Mouse (Mus musculus): ENCODE measurements around the gene Agbl4. TPM values are rescaled to one million over a fixed set of nuclear protein-coding genes. Genes with fewer than 3 reads are reported as not detected.

Agbl4 gene
- total RNA-seq, 2 experiments from 2014 or later: 22.3 to 22.7 TPM

DNA sequence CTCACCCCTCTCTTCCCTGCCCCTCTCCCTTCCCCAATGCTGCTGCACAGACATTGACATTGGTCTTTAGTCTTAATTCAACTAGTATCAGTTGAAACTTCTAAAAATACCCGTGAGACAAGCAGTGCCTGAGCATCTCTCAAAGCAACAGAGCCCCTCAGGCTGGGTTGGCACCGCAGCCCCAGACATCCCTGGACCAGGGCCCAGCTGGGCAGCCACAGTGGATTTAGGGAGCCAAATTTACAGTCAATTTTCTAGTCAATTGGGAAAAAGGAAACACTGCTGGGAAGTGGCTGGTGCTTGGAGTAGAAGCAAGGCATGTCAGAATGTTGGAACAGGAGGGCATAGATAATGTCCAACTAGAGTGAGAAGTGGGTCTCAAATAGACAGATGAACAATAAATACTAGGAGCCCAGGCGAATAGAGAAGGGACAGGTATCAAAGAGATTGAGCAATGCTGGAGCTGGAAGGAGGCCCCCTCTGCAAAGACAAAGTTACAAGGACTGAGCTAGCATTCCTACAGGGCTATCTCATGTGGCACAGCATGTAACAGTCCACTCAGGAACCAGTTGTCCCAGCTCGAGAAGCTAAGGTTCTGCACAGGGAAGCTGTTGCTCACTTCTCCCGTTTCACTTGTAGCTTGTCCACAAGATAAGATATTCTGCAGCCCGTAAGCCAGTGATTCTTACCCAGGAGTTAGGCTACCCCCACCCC is 1247.8 kb downstream of the Agbl4 start:
- DNase-seq (ENCODE audit: low spot score in 2 of 2): no peak

DNA sequence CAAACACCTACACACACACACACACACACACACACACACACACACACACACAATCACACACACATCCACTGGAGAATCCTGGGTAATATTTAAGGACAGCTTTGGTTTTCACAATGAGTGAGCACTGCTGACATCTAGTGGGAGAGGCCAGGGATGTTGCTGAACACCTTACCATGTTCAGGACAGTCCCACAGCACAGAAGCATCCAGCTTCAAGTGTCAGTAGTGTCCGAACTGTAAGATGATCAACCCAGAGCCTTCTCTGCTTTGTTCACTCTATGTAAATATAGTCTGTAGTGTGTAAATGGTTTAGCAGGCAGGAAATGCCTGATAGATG is 1248.3 kb downstream of the Agbl4 start:
- peak; percentile 39 to 46 for DNase-seq (ENCODE audit: low spot score in 2 of 2)

DNA sequence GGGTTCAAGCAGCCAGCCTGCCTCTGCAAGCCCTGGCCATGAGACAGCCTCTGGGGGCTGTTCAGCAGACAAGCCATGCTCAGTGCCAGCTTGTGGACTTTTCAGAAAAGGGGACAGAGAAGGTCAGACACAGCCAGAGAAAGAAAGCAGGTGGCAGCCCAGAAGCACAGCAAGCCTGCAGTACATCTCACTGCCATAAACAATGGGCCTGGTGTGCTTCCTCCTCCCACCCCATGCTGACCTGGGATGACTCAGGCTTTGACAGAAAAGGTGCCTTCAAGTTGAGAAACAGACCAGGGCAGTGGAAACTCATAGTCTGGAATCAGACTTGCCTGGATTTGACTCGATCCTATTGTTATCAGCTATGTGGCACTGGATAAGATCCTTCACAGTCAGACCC is 1256.0 kb downstream of the Agbl4 start:
- DNase-seq (ENCODE audit: low spot score in 2 of 2): no peak

DNA sequence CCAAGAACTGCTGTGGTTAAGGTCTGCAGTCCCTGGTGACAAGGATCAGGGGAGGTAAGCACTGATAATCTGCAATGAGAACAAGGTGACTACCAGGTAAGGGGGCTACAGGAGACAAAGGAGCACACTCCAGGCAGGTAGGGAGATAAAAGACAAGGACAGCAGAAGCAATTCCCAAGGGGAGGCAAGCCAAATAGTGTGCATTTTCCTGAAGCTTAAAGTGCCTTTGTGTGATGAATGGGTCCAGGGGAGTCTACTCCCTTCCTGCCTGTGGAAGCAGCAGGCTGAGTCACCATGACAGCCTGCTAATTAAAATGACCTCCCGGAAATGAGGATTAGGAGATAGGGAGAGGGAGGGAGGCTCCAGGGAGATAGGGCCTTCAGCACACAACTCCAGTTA is 1266.3 kb downstream of the Agbl4 start:
- no peak for DNase-seq (ENCODE audit: low spot score in 2 of 2)

DNA sequence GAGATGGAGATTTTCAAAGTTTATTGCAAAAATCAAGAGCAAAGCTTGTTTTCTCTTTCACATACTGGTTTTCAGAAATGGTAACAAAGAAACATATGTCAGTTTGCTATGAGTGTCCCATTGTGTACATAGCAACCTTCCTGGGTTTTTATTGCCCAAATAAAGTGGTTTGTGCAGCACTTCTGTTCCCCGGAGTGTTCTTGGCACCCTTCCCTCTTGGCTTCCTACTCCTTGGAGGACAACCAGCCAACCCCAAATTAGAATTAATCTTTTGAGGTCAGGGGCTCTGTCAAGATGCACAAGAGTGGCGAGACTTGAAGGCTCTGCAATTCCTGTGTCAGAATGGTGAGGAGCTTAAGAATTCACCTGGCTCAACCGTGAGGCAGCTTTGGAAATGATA is 1266.7 kb downstream of the Agbl4 start:
- DNase-seq (ENCODE audit: low spot score in 2 of 2): peak; percentile 13 to 21

DNA sequence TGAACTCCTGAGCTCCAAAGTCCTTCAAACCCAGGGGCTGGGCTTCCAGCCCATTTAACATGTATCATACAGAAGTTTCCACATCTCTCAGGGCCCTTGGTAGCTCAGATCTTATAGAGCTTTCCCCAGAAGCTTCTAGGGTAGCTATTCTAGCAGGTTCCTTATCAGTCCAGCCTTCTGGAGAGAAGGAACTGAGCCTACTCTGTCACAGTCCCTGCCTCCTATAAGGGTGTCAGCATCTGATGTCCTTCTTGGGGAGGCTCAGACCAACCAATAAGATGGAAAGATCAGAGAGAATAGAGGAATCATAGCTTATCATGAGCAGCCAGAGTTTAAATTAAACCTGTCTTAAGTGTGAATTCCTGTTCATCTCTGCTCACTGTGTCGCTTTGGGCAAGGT is 1269.3 kb downstream of the Agbl4 start:
- DNase-seq (ENCODE audit: low spot score in 2 of 2): no peak

DNA sequence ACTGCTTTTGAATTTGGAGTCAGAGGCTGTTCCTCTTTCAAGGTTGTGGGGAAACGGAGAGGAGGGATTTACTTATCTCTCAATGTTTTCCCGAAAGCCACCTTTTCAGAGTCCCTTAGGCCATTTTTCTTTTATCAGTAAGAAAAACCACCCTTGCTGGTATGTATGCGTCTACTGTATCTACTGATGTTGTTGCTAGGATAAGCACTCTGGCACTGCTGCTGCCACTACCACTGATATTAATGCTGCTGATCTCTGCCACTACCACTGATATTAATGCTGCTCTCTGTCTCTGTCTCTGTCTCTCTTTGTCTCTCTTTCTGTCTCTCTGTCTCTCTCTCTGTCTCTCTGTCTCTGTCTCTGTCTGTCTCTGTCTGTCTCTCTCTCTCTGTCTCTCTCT is 1271.9 kb downstream of the Agbl4 start:
- DNase-seq (ENCODE audit: low spot score in 2 of 2): no peak

DNA sequence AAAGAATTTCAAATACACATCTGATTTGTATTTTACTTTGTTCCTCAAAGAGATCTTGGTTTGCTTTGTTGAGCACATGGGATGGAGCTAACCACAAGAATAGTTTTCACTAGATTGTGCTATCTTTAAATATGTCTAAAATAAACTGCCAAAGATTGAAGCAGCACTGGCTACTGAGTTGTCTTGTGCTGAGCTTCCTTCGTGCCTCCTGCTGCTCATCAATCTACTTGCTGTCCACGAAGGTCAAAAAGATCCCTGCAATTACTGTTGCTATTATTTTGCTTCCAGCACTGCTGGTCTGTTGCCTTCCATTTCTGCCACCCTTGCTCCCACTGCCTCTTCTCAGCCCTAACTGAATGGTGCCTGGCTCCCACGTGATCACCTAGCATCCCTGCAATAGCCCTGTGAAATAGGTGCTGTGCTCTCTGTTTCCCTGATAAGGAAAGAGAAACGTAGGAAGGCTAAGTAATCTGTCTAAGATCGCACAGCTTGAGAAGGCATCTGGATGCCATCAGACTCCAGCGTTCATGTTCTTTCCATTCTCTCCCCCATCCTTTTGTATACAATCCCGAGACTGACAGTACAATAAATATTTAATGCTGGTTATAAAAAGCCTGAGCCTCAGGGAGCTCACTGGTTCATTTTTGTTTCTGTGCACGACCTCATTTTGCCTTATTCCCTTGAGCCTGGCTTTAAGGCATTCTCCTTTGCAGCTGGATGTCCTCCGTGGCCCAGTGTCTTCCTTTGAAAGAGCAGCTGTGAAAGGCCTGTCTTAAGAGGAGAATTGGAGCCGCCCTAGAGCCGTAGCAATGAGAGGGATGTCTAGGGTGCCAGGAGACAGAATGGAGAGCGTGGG is 1273.3 kb downstream of the Agbl4 start:
- DNase-seq (ENCODE audit: low spot score in 2 of 2): no peak

DNA sequence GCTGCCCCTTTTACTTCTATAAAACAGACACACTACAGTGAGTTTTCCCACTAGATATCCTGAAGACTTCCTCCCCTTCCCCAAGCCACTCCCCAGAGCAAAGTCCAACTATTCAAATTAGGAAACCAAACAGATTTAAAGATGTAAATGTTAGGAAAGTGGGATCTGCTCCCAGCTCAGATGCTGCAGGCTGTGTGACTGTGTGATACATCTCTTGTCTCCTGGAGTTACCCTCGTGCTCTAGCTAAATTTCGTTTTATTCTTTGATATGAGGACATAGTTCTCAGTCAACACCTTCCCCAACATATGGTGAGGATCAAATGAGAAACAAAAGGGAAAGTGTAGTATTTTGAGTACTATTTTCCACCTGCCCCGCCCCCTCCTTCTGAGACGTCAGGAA is 1274.0 kb downstream of the Agbl4 start:
- no peak for DNase-seq (ENCODE audit: low spot score in 2 of 2)

DNA sequence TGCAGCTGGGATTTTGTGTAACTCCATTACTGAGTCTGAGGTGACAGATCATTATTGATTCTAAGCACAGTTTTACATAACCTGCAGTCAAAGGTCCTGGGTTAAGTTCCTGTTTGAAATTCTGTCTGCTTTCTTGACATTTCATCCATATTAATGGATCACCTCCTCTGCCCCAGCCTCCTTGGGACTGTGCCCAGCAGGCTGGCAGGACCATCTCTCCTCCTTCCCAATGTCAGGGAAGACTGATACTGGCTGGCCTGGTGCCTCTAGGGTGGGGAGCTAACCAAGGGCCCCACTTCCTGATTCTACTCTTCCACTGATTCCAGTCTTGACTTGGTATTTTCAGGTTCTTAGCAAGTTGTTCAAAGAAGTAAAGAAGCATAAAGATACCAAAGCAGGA is 1276.4 kb downstream of the Agbl4 start:
- DNase-seq (ENCODE audit: low spot score in 2 of 2): no peak

DNA sequence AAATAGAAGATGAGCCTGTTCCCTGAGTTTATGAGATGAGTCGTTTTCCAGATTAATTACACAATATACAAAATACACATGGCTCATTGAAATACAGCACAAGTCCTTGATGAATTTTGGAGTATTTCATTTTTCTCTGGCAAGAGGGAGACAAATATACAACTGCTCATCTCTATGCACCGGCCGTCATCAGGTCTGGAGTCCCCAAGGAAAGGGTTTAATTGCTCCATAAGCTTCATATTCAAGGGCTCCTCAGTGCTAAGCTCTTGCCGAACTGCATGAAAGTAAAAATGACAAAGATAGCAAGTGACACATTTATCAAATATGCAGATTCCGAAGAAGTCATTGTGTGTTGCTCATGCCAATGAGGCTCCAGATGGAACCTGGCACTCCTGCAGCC is 1284.5 kb downstream of the Agbl4 start:
- no peak for DNase-seq (ENCODE audit: low spot score in 2 of 2)

DNA sequence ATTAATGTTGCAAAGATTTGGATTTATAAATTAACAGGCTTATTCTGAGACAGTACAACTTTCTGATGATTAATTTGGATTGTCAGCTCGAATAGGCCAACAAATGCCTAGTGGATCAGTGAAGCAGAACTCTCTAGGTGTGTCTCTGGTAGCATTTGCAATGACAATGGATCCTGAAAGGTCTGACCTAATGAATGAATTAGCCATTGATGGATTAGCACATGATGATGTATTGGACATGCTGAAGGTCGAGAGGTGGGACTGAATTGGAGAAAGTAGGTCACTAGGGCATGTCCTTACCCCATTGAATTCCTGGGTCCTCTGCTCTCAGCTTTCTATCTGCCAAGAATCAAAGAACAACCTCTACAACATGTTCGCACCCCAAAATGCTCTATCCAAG is 1285.3 kb downstream of the Agbl4 start:
- DNase-seq (ENCODE audit: low spot score in 2 of 2): no peak

DNA sequence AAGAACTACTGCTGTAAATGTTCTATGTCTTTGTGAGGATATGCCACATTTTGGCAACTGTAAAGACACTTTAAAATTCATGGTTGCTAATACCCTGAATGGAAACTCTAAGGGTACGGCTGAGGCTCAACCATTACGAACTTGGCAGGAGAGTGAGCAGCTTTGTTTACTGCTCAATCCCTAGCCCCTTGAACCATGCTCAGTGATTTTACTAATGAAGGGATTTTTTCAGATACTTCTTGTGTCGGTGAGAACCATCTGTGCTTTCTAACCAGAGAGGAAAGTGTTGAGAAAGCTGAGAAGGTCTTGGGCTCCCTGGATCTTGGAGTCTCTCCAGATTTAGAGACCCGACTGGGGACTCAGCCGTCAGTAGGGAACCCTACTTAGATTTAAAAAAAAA is 1286.4 kb downstream of the Agbl4 start:
- DNase-seq (ENCODE audit: low spot score in 2 of 2): no peak

DNA sequence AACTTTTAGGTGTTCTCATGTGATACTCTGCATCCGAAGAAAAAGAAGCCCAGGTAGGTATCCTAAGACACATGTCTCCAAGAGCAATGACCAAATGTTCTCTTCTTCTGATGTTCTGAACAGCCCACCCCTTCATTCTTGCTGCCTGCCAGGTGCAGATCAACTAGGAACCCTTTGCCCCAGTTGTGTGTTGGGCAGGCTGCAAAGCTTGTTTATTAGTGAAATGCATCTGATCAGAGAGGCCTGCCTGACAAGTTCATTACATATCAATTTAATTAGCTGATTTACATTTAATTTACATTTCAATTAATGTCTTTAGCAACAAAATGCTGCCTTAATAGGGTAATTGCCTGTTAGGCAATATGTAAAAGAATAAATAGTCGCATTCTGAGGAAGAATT is 1288.5 kb downstream of the Agbl4 start:
- no peak for DNase-seq (ENCODE audit: low spot score in 2 of 2)

DNA sequence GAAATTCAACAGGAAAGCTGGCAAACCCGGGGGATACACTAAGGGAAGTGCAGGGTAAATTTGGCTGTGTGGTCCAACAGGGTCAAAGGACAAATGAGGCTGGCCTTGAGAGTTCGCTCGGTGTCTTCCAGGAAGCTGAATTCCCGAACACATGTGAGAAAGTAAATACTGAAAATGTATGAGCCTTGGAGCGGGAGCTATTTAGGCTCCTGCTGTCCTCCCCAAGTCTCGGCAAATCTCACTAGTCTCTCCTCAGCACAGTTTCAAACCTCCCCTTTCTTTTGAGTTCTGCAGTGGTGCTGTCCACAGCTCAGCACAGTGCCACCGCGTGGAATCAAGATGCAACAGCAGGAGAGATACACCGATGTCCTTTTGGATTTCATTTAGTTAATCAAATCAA is 1289.5 kb downstream of the Agbl4 start:
- DNase-seq (ENCODE audit: low spot score in 2 of 2): peak; percentile 54 to 65

DNA sequence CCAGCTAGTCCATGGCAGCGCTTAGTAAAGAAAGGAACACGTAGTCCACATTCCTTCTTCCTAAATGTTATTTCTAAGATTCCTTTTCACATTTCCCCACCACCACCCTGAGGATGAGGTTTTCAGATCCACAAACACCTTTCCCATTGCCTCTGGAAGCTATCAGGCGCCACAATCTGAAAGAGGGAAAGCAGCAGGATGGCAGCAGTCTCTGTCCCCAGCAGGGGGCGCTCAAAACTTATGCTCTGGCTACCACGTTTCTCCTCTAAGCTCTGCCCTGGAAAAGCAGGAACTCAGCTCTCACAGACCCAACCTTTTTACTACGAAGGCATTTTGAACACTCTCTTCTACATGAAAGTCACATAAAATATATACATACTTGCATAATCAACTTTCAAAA is 1290.2 kb downstream of the Agbl4 start:
- peak; percentile 85 to 88 for DNase-seq (ENCODE audit: low spot score in 2 of 2)

DNA sequence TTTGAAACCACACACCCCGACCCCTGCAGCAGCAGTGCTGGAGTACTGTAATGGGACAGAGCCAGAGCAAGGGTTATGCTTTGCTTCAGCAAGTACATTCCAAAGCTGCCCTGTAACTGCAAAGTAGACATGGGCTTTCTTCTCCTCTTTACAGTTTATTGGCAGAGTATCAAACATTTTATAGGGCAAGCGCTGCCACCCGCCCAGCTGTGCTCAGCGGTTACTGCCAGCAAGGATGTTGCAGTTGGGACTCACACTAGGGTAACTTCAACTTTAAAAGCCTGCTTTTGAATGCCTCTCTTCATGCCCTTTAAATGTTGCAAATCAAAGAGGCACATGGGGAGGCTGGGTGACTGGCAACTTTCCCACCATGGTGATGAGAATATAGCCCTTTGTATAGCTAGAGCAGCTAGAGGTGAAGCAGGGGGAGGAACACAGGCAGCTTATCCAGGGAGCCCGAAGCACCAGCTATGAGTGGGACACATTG is 1293.6 kb downstream of the Agbl4 start:
- DNase-seq (ENCODE audit: low spot score in 2 of 2): no peak

DNA sequence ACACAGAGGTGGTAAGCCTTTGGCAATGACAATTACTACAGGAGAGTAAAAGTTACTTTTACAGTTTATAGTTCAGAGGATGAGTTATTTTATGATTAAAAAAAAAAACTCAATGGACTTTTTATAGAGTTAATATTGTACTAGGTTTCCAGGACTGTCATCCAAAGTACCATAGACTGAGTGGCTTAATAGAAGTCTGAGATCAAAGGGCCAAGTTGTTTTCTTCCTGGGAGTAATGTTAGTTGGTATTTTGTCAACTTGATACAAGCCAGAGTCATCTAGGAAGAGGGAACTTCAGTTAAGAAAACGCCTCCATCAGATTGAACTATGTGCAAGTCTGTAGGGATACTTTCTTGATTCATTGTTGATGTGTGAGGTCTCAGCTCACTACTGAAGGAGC is 1303.9 kb downstream of the Agbl4 start:
- DNase-seq (ENCODE audit: low spot score in 2 of 2): no peak

DNA sequence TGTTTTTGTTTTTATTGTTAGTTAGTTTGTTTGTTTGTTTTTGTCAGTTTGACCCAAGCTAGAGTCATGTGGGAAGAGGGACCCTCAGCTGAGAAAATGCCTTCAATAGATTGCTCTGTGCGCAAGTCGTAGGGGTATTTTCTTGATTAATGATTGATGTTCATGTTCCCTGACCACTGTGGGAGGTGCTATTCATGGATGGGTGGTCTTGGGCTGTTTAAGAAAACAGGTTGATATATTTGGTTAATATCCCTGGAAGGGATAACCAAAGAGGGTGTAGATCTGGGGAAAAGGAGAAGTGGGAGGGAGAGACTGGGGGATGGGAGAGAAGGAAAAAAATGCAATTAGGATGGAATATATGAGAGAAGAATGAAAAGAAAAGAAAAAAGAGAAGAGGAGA is 1306.7 kb downstream of the Agbl4 start:
- DNase-seq (ENCODE audit: low spot score in 2 of 2): no peak

DNA sequence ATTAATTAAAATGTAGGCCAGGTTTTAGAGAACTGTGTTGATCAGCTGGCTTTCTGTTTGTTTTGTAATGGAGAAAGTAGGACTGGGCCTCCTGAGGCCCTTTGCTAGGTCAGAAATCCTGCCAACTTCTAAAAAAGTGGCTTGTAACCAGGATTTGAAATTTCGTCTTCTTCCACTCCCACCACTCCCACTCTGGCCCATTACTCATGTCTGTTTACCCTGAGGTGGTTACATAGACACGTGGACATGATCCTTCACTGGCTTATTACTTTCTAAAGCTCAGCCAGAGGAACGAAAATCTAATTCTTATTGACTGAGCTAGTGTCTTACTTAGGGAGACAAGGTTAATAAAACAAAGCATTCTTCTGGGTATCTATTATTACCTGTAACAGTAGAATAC is 1307.5 kb downstream of the Agbl4 start:
- no peak for DNase-seq (ENCODE audit: low spot score in 2 of 2)
